Mouse (Mus musculus): ENCODE data around the gene Cotl1.

- TF ChIP-seq CTCF (IDR thresholded peaks at IDR 0.05; ENCODE audit: low read depth) (no peak), EP300 (optimal IDR thresholded peaks at IDR 0.05) (no peak)
These were observed 48.3 kb downstream of the Cotl1 start for GRCm38 (mm10) chr8:119791804-119792704.

Data from stomach, postnatal 0 days (tissue).